Mouse (Mus musculus) thymus, adult 2 months (tissue): ENCODE data around the gene Nt5m. TPM values are rescaled to one million over a fixed set of nuclear protein-coding genes. Genes with fewer than 3 reads are reported as not detected.

Source experiments
- DNase-seq: peaks from one replicate; pipeline ENCODE4 v3.0.0; 2021
- H3K27ac ChIP-seq: fragments of 200-500 bp; 2 replicates; pipeline ENCODE4 v1.5.1; 2012; ENCODE audit warnings: low read length, control low read depth; ENCODE audit not compliant: control insufficient read depth, insufficient read depth
- H3K27me3 ChIP-seq: fragments of 200-500 bp; 2 replicates; pipeline ENCODE4 v1.6.1; 2012; ENCODE audit warnings: mild to moderate bottlenecking, low read length, moderate library complexity, mixed read lengths; ENCODE audit not compliant: control insufficient read depth, insufficient read depth
- H3K36me3 ChIP-seq: fragments of 200-500 bp; 2 replicates; pipeline ENCODE4 v1.6.1; 2012; ENCODE audit warnings: mild to moderate bottlenecking, low read length, moderate library complexity; ENCODE audit not compliant: control insufficient read depth, insufficient read depth
- H3K4me1 ChIP-seq: fragments of 200-500 bp; replicated peaks from 2 replicates; pipeline ENCODE4 v1.6.1; 2012; ENCODE audit warnings: low read length; ENCODE audit not compliant: control insufficient read depth, insufficient read depth
- H3K4me3 ChIP-seq: fragments of 200-500 bp; 2 replicates; pipeline ENCODE4 v1.5.1; 2012; ENCODE audit warnings: mild to moderate bottlenecking, low read length, control low read depth, moderate library complexity; ENCODE audit not compliant: control insufficient read depth, insufficient read depth
- CTCF ChIP-seq: fragments of 200-500 bp; IDR thresholded peaks from 2 replicates; pipeline ENCODE4 v1.5.1; 2012; ENCODE audit warnings: mild to moderate bottlenecking, control low read depth, low read length, moderate library complexity, borderline replicate concordance; ENCODE audit not compliant: control insufficient read depth, poor library complexity, insufficient read depth; ENCODE audit errors: extremely low read depth
- POLR2A ChIP-seq: fragments of 200-500 bp; IDR thresholded peaks from 2 replicates; pipeline ENCODE4 v1.6.1; 2012; ENCODE audit warnings: mild to moderate bottlenecking, low read length, control low read depth, moderate library complexity; ENCODE audit not compliant: control insufficient read depth, poor library complexity, insufficient read depth; ENCODE audit errors: extremely low read depth
- WGBS: fragments of 180-500 bp; shearing (Covaris S2); methylation state at CpG from one replicate; pipeline ENCODE4 v1.1.7; 2018; 5-methylcytosine and 5-hydroxymethylcytosine counted together
- polyA plus RNA-seq: library from polyadenylated mRNA; depleted of rRNA; stranded (reverse); fragments of >200 nt; gene quantifications from 2 replicates; pipeline ENCODE4 v1.2.3, GENCODE M21; 2012

Nt5m gene
- polyA plus RNA-seq, 1 experiment = 31.0 TPM

- DNase-seq = no peak
- Histone ChIP-seq H3K36me3 (no peaks in the 10 kb centered on the region), H3K4me3 (no peak overlapping the region), H3K4me1 (no peaks in the 10 kb centered on the region), H3K27me3 (no peaks in the 10 kb centered on the region), H3K27ac (no peak overlapping the region)
- TF ChIP-seq CTCF = no peak
- TF ChIP-seq POLR2A = no peak
- WGBS = 92% methylated on average over 6 of the region's 6 CpGs
Observed at GRCm38 (mm10) chr11:59864316-59864715, 25.1 kb downstream of the Nt5m start.

GRCm38 (mm10) chr11:59872124-59872523, 32.9 kb downstream of the Nt5m start:
- DNase-seq = no peak
- H3K27me3 ChIP-seq = no peaks in the 10 kb centered on the region
- no peaks in the 10 kb centered on the region for H3K36me3 ChIP-seq
- TF ChIP-seq POLR2A (no peak), CTCF (no peak)
- no peak overlapping the region for H3K4me3 ChIP-seq
- H3K27ac ChIP-seq = no peak overlapping the region
- 31% methylated on average over 8 of the region's 8 CpGs for WGBS
- no peaks in the 10 kb centered on the region for H3K4me1 ChIP-seq

DNA sequence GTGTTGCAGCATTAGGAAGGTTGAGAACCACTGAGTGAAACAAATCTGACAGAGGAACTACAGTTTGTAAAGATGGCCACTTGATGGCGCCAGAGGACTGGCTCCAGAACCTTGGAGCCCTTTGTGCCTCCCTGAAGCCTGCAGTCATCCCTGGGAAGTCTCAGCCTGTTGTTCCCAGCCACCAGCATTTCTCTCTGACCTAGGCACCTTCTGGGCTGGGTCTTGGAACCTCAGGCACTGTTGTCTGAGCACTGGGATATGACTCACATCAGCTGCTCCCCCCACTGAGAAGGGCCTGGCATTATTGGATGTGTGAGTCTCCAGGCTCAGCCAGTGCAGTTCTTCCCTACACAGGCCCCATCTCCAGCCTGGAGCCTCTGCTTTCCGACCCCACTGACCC, 40.8 kb downstream of the Nt5m start:
- H3K4me1 ChIP-seq = peaks cover 5% of the 10 kb centered on the region
- TF ChIP-seq CTCF = peak; percentile 72; the same call in 1 of the 2 replicates
- TF ChIP-seq POLR2A = no peak
- H3K27me3 ChIP-seq = no peaks in the 10 kb centered on the region
- no peak overlapping the region for H3K27ac ChIP-seq
- 21% methylated on average over 2 of the region's 2 CpGs for WGBS
- DNase-seq = peak; percentile 57
- H3K4me3 ChIP-seq = no peak overlapping the region
- no peaks in the 10 kb centered on the region for H3K36me3 ChIP-seq

GRCm38 (mm10) chr11:59885217-59885986, 46.2 kb downstream of the Nt5m start:
- peak overlapping the region; percentile 7; the same call in 1 of the 2 replicates for H3K27ac ChIP-seq
- H3K4me3 ChIP-seq = 0 out of 2 replicates have a peak overlapping the region, but pooled peaks have one; percentile 11
- no peak for TF ChIP-seq CTCF
- no peak for TF ChIP-seq POLR2A
- H3K36me3 ChIP-seq = no peaks in the 10 kb centered on the region
- 29% methylated on average over 17 of the region's 17 CpGs for WGBS
- H3K4me1 ChIP-seq = peaks cover 10% of the 10 kb centered on the region
- no peaks in the 10 kb centered on the region for H3K27me3 ChIP-seq
- peak; percentile 34 for DNase-seq

DNA sequence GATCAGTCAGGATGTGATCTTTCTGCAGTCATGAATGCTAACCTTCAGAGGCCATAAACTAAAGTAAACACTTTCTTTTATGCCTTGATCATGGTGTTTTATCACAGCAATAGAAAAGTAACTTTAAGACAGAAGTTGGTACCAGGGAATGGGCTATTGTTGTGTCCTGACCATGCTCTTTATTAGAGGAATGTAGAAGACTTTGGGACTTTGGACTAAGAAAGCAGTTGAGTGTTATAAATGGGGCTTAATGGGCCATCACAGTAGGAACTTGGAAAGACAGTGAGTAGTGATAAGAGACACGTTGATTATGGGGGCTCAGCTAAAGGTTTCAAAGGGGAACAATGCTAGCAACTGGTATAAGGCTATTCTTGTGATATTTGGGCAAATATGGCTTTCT, 47.7 kb downstream of the Nt5m start:
- DNase-seq = no peak
- 88% methylated on average over 1 of the region's 1 CpGs for WGBS
- H3K36me3 ChIP-seq = no peaks in the 10 kb centered on the region
- no peak for TF ChIP-seq CTCF
- no peak for TF ChIP-seq POLR2A
- no peak overlapping the region for H3K4me3 ChIP-seq
- H3K27me3 ChIP-seq = no peaks in the 10 kb centered on the region
- H3K4me1 ChIP-seq = peaks cover 10% of the 10 kb centered on the region
- H3K27ac ChIP-seq = no peak overlapping the region

DNA sequence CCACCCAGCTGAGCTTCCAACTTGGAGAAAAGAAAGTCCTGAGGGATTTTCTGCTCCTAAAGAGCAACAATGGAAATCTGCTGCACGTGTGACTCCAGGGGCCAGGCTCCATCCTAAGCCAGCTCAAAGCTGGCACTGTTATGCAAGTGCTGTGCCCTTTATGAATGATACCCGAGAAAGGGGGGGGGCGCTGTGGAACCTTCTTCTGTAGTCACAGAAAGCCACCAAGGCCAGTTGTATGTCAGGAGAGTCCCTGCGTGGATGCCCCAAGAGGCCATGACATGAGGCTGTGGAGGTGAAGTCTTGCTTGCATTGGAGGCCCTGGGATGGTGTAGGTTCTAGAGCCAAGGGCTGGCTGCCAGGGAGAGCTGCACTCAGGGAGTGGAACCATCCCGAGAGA, 48.9 kb downstream of the Nt5m start:
- 93% methylated on average over 5 of the region's 5 CpGs for WGBS
- no peak for DNase-seq
- no peaks in the 10 kb centered on the region for H3K27me3 ChIP-seq
- H3K4me1 ChIP-seq = peaks cover 10% of the 10 kb centered on the region
- no peak overlapping the region for H3K27ac ChIP-seq
- no peaks in the 10 kb centered on the region for H3K36me3 ChIP-seq
- H3K4me3 ChIP-seq = no peak overlapping the region
- no peak for TF ChIP-seq POLR2A
- TF ChIP-seq CTCF = no peak

GRCm38 (mm10) chr11:59891854-59892253, 52.6 kb downstream of the Nt5m start:
- DNase-seq = no peak
- 98% methylated on average over 6 of the region's 6 CpGs for WGBS
- H3K27ac ChIP-seq = no peak overlapping the region
- H3K4me1 ChIP-seq = no peaks in the 10 kb centered on the region
- no peaks in the 10 kb centered on the region for H3K27me3 ChIP-seq
- H3K4me3 ChIP-seq = no peak overlapping the region
- no peaks in the 10 kb centered on the region for H3K36me3 ChIP-seq
- TF ChIP-seq CTCF (no peak), POLR2A (no peak)
